Mouse (Mus musculus) kidney, postnatal 25 days (tissue): ENCODE results near the gene Gdf7.

Source experiments
- DNase-seq, 2 experiments: peaks; one replicate each; pipeline ENCODE4 v3.0.0; 2021; ENCODE audit warnings: mixed read lengths in 2 of 2

The Gdf7 gene

DNA sequence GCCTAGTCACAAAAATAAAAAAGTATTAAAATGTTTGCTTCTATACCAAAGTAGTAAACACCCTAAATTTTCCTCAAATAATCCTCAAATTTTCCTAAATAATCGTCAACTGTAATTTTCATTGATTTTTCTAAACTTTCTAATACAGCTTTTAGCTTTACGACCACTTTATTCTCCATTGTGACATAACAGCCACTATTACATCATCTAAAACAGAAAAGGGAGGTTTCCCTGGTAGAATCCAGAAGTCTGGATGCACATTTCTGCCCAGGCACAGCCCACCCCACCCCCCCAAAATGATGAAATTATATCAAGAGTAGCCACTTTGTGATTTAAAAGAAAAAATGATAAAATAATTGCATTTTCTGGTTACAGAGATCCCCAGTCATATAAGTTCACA is 5.6 kb downstream of the Gdf7 start:
- no peak for DNase-seq

- no peak for DNase-seq
Measured at GRCm38 (mm10) chr12:8295307-8295913, 6.3 kb downstream of the Gdf7 start.

GRCm38 (mm10) chr12:8291157-8291853 is 10.4 kb downstream of the Gdf7 start:
- DNase-seq, result peak in 1 of 2 experiments; percentile 35

- peak in 1 of 2 experiments; percentile 18 for DNase-seq
Measured at GRCm38 (mm10) chr12:8289499-8289898, 12.3 kb downstream of the Gdf7 start.

GRCm38 (mm10) chr12:8289099-8289498 is 12.7 kb downstream of the Gdf7 start:
- DNase-seq, result peak in 1 of 2 experiments; percentile 21

DNA sequence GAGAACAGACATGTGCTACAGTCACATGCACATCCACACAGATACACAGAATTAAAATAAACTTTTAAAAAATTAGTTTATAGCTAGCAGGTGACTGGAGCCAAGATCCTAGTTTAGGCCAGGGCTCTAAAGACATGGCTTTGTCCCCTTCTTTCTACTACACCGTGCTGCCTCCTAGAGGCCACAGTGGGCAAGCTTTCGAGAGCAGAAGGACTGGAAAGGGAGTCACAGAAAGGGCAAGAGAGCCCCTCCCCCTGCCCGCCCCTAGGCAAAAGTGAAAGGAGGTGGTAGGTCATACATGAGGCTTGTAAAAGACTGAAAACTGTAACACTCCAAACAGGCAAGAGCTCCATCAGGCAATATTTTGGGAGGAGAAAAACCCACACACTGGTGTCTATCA is 13.8 kb downstream of the Gdf7 start:
- peak in 1 of 2 experiments; percentile 13 for DNase-seq

- no peak for DNase-seq
Measured at GRCm38 (mm10) chr12:8281225-8282017, 20.3 kb downstream of the Gdf7 start.

GRCm38 (mm10) chr12:8275424-8275823 is 26.3 kb downstream of the Gdf7 start:
- DNase-seq, result no peak

- DNase-seq, result no peak
Measured at GRCm38 (mm10) chr12:8273471-8274171, 28.1 kb downstream of the Gdf7 start.

DNA sequence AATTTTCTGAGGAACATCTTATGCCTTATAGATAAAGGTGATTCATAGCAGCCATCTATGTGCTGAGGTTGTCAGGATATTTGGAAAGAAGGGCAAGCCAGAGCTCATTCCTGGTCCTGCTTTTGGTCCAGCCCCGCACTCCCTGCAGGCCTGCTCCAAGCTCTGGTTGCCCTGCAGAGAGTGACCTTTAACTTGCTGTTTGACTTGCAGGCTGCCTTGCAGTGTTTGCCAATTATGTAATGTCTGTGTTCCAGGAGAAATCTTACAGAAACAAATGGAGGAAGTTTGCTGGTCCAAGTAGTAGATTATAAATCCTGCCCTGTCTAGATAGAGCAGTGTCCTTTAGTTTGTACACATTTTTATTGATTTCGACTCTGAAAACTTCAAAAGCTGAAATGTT is 30.3 kb downstream of the Gdf7 start:
- DNase-seq, result peak in 1 of 2 experiments; percentile 54

DNA sequence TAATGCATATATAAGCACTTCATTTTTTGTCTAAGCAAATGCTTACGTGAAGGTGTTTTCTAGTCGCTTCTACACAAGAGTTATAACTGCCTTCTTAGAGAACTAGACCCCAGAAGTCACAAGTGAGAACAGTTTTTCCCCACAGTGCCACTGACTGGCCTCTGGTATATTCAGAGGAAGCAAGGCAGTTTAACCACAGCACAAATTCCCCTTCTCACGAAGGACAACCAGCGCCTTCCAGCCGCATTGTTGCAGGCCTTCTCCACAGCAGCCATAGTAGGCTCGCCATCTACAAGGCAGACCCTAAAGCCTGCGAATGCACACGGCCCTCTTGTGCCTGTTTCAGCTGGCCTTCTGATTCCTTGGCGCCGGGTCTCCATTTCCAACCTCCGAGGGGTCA is 32.1 kb downstream of the Gdf7 start:
- DNase-seq, result no peak

DNA sequence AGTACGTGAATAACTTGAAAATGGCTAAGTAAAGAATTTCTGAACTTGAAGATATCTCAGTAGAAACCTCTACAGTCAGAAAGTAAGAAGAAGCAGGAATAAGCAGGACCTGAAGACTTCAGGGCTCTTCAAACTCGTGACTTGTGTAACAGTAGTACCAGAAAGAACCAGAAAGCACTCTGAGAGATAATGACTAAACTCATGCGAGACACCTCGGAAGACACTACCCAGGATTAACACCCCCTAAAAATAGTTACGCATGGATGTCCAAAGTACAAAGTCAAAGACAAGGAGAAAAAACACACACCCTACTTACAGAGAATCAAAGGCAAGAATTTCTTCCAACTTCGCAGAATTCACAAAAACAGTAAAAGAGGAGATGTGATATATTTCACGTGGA is 35.4 kb downstream of the Gdf7 start:
- DNase-seq, result no peak

DNA sequence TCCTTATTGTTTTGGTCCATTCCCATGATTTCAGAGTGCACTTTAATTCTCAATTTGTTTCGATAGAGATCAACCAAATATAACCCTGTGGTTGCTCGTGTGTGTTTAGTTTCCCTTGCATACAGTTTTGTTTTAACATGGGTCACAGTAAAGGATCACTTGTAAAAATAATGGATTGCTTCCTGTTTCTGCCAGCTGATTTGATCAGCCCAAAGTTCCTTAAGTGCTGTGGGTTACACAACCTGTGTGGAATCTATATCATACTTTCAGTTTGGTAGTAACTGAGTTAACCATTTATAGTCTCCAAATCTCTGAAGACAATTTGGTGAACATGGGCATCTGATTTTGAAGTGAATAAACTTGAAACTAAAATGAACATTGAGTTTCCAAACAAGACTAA is 41.5 kb downstream of the Gdf7 start:
- no peak for DNase-seq
